Mouse (Mus musculus) liver, postnatal 0 days (tissue): ENCODE data around the gene Gm4307. TPM values are rescaled to one million over a fixed set of nuclear protein-coding genes. Genes with fewer than 3 reads are reported as not detected.

Experiments used
- polyA plus RNA-seq: library from polyadenylated mRNA; unstranded; fragments of >200 nt; fragmentation: Nextera tagmentation; extraction: Ambion mirVana; gene quantifications from 2 replicates; pipeline ENCODE4 v1.2.1, GENCODE M21; 2015

Gm4307 gene
- polyA plus RNA-seq, 1 experiment from 2014 or later, result not detected

Other genes starting within 250 kb of the Gm4307 start
- not detected in 2 replicates for gene Gm4301, start 25.7 kb upstream of the Gm4307 start, polyA plus RNA-seq
- not detected in 2 replicates for gene Gm4302, start 20.5 kb upstream of the Gm4307 start, polyA plus RNA-seq
- gene Gm4303, start 15.4 kb upstream of the Gm4307 start, polyA plus RNA-seq, result not detected in 2 replicates
- not detected in 2 replicates for gene Gm4305, start 10.2 kb upstream of the Gm4307 start, polyA plus RNA-seq
- gene Gm4312, start 21.2 kb downstream of the Gm4307 start, polyA plus RNA-seq, result not detected in 2 replicates
- gene Tmtc3, start 126.0 kb downstream of the Gm4307 start, polyA plus RNA-seq, result 2.5 TPM in 2 replicates
- gene Cep290, start 126.2 kb downstream of the Gm4307 start, polyA plus RNA-seq, result 1.7 TPM in 2 replicates
- gene 4930430F08Rik, start 229.1 kb downstream of the Gm4307 start, polyA plus RNA-seq, result 5.0 and 5.1 TPM in 2 replicates
- gene 1700017N19Rik, start 229.1 kb downstream of the Gm4307 start, polyA plus RNA-seq, result not detected in 2 replicates